Mouse (Mus musculus) adrenal gland, postnatal 4 days (tissue): Measurements from ENCODE around the gene Sucla2. TPM values are rescaled to one million over a fixed set of nuclear protein-coding genes. Genes with fewer than 3 reads are reported as not detected.

Experiments
- DNase-seq, 2 experiments: peaks; one replicate each; pipeline ENCODE4 v3.0.0; 2021 to 2022; ENCODE audit warnings: low spot score in 2 of 2, mixed read lengths in 2 of 2
- long read RNA-seq, 2 experiments: library from polyadenylated mRNA; stranded (forward); transcript quantifications; one replicate each; pipeline ENCODE4 v2.0.0; 2021
- total RNA-seq, 2 experiments: library from RNA; stranded (reverse); gene quantifications; 2 replicates each; pipeline ENCODE4 v1.2.3; 2021

Gene Sucla2
- total RNA-seq, result 100 to 1,000 TPM; 205 to 240 TPM
- long read RNA-seq, experiment 1, transcript Sucla2-203 (11 exons, 2,229 nt), result major isoform, 239 of 259 reads
- long read RNA-seq, experiment 1, partial matches to known transcripts, result 3 of 259 reads
- long read RNA-seq, experiment 1, other reads (novel, unspliced or antisense), result 15 of 259 reads
- long read RNA-seq, experiment 2, transcript Sucla2-203 (11 exons, 2,229 nt), result major isoform, 389 of 425 reads
- long read RNA-seq, experiment 2, partial matches to known transcripts, result 12 of 425 reads
- long read RNA-seq, experiment 2, other reads (novel, unspliced or antisense), result 23 of 425 reads

- DNase-seq, result peak; percentile 86 to 88
Measured at GRCm38 (mm10) chr14:73524766-73525448, at the start of gene Sucla2. TSS of gene Sucla2 (plus strand) at chr14:73525319.

DNA sequence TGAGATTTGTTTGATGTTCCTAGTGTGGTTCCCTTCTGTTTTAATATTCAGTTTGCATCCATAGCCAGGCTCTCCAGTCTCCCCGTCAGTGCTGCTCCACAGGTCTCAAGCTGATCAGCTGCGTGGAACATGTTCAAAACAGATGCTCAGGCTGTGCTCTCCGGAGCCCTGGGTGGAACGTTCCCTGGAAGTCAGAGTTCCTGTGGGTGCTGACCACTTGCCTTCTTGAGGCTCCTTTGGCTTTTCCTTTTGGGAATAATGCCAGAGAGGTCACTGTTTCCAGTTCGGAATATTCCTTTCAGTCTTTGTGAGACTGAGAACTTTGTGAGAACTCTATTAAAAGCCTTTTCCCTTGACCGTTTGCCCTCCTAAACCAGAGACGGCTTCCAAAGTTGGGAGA, 49.6 kb upstream of the Sucla2 start:
- DNase-seq, result no peak

DNA sequence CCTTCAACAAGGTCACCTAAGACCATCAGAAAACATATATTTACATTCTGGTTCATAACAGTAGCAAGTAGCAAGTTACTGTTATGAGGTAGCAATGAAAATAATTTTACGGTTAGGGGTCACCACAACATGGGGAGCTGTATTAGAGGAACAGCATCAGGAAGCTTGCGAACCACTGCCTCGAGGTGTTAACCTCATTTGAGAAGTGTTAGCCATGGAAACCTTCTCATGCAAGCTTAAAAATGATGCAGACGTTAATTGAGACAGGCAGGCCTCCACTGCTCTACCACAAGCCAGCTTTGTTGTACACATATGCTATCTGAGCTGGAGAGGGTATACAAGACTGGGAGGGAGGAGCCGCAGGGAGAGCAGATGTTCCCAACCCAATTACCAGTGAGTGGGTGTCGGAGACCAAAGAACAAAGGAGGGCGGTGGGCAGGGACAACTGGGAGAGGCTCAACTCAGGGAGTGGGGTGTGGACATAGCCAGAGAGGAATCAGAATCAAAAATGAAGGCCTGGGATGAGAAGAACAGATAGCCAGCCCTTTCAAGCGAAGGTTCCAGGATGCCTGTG, 48.7 kb upstream of the Sucla2 start:
- DNase-seq, result no peak

DNA sequence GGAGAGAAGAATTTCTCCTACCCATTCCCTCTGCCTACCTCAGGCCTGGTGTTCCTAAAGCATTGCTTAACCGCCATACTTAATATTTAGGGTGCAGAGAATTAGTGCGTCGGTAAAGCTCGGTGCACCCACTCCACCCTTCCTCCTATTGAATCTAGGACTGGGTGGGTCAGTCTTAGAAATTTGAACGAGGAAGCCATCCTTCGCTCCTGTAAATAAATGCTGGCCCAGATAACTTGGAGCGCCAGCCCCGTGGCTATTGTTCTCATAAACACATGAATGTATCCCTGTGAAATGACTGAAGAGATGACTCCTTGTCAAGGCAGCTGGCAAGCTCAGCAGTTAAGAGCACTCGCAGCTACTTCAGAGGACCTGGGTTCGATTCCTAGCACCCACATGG, 48.0 kb upstream of the Sucla2 start:
- DNase-seq, result no peak

DNA sequence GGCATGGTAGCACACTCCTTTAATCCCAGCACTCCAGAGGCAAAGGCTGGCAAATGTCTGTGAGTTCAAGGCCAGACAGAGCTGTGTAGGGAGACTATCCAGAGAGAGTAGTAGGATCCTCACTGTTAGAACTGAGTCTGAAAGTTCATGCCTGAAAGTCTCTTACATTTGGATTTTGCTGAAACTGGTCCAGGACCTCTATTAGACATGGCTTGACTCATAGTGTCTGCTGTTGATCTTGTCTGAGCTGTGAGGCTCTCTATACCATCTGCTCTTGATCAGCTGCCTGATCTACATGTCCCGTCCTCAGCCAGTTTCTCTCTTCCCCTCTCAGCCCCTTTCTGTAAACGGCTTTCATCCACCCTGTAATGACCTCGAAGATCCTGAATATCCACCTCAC, 46.8 kb upstream of the Sucla2 start:
- no peak for DNase-seq

DNA sequence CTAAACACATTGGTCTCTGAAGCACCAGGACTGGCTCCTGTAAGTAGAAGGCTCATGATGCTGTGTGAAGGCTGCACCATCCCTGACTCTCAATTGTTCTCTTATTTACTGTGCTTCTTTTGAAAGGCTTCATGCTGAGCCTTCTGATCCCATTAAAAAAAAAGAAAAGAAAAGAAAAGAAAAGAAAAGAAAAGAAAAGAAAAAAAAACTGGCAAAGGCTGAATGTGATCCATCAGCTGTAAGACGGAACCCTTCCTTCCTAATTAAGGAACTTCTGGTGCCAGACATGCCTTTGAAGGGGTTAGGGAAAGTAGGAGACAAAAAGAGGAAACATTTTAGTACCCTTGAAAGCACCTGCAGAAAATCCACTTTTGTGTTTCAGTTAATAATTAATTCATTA, 45.3 kb upstream of the Sucla2 start:
- no peak for DNase-seq

DNA sequence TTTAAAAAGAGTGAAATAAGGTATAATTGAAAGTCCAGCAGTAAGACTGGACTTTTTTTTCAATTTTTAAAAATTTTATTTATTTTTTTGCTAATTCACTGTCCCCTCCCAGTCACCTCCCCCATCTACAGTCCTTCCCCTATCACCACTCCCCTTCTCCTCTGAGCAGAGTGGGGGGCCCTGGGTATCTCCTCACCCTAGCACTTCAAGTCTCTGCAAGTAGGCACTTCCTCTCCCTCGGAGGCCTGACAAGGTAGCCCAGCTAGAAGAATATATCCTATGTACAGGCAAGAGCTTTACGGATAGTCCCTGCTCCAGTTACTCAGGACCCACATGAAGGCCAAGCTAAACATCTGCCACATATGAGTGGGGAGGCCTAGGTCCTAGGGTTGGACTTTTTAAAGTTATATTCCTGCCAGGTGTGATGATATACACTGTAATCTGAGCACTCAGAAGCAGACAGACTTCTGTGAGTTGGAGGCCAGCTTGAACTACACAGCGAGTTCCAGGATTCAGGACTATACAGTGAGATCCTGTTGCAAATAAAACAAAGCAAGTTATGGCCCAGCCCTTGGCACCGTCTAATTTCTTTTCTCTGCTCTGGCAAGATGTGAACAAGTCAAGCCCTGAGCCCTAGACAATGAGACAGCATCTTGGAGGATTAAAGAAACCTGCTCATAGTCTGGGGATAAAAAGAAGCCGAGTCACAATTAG, 41.4 kb upstream of the Sucla2 start:
- no peak for DNase-seq

DNA sequence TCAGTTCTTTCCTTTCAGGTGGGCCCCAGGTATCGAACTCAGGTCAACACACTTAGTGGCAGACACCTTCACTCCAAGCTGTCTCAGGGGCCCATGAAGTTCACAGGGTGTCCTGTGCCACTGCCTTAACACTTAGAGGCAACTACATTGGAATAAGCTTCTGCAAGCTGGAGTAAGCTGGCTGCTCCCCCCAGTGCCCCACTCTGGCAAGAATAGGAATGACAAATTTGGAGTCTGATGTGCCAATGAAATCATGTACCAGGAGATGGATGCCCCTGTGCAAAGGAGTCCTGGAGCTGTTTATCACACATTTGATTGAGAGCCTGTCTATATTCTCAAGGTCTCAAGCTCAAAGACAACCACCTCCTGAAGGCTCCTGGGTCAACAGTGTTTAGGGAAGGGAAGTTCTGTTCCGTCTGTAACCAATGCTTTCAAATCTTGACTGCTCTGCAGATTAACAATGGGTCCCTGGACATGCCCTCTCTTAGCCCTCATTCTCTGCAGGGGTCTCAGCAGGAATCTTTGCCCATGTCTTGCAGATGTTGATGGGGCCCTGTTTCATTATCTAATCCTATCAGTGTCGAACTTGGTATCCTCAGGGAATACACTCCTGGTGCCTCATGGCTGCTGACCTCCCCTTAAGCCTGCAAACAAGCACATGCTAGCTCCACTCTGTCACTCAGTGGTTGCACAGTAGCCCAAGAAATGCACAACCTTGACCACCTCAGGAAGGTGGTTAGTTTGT, 40.6 kb upstream of the Sucla2 start:
- DNase-seq, result no peak

GRCm38 (mm10) chr14:73486641-73487040, 38.5 kb upstream of the Sucla2 start:
- DNase-seq, result no peak

DNA sequence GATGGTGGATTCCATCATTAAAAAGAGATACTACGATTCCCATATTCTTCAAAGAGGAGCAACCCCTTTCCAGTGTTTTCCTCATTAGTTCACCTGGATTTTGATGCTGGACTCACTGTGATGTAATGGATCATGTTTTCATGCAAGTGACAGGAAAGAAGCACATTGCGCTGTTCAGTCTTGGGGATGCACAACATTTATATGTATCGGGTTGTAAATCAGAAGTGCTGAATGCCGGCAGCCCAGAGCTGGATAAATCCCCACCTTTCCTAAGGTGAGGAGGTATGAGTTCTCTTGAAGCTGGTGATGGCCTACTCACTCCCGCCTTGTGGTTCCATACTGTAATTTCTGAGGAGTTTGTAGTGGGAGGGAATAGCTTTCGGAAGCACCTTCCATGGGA, 31.8 kb upstream of the Sucla2 start:
- DNase-seq, result no peak

- no peak for DNase-seq
Measured at GRCm38 (mm10) chr14:73494122-73494521, 31.0 kb upstream of the Sucla2 start.

- no peak for DNase-seq
Measured at GRCm38 (mm10) chr14:73495753-73496152, 29.4 kb upstream of the Sucla2 start.

DNA sequence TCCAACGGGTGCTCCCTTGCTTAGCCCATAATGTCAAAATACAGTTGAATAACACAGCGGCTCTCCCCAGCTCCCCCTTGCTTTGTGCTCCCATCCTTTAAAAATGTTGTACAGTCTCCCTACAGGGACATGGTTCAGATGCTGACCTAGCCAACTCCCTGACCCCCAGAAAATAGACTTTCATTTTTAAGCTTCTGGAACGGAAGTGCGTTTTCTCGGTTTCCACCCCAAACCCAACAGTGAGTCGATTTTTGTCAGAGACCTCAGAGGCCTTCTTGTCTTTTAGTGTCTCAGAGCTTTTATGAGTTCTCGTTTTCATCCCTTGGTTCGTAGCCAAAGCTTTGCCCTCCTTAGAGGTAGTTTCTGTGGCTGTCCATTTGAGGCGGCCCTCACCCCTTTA, 23.8 kb upstream of the Sucla2 start:
- DNase-seq, result no peak

DNA sequence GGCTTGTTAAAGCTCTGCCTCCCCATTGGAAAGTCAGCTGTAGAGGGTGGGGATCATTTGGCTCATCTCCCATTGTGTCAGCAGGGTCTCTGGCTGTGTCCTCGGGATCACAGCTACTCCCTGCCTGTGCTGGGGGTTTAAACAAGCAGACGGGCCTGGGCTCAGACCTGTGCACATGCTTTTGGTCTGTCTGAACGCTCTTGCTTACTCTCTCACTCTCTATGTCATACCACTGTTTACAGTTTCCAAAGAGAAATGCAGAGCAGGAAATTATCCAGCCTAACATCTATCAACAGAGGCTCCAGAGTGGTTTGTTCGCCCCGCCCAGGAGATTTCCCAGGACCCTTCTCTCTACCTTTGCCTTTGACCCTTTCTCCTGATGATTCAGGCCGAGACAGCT, 23.4 kb upstream of the Sucla2 start:
- DNase-seq, result no peak

DNA sequence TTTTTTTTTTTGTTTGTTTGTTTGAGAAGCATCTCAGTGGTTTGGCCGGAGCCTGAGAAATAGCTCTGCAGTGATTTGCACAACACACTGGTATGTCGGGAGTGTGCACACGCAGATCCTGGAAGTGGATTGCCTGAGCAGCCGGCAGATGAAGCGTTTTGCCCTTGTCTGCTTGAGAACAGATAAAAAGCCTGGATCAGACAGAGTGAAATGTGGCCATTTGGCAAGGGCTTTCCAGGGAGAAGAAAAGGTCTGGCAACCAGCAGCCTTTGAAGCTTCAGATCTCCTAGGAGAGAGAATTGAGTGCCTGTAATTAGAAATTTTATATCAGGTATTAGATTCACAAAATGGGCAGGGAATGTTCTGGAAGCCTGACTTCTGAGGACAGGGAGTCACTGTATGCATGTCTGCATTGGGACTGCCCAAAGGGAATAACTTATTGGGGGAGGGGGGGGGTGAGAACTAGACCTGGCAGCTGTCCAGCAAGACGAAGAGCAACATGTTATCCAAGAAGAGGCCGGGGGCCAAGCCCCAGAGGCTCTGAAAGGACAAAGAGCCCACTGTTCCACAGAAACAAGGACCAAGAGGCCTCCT, 22.4 kb upstream of the Sucla2 start:
- DNase-seq, result no peak

- no peak for DNase-seq
Measured at GRCm38 (mm10) chr14:73503237-73503933, 21.7 kb upstream of the Sucla2 start.

DNA sequence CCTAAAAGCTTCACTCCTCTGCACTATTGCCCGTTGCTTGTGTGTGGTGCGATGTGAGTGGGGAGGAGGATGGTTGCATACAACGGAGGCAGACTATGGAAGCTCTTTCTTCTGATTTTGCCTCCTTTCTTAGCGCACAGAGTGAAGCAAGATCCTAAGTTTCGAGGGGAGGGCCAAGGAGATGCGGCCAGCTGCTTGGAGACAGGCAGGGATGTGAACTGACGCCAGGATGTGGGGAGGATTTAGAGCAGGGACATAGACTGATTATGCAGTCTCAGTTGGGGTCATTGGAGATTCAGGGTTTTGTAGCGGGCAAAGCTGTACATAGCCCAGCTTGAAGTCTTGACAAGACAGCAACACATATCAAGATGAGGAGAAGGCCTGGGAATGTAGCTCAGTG, 18.8 kb upstream of the Sucla2 start:
- no peak for DNase-seq

DNA sequence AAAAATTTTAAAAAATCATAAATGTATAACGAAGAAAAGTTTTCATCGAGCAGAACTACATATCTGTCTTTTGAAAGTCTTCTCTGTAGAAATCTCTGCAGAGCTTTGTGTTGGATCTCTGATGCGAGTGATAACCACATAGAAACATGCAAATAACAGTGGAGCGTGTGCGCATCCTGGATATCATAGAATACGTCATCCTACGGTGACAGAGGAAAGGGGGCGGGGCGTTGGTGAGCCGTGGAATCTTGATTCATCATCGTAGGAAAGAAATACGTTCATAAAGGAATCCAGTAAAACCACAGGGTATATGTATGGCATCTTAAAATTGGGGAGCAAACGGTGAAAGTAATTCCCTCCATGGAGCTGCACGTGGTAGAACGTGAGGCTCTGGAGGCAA, 17.9 kb upstream of the Sucla2 start:
- DNase-seq, result no peak

DNA sequence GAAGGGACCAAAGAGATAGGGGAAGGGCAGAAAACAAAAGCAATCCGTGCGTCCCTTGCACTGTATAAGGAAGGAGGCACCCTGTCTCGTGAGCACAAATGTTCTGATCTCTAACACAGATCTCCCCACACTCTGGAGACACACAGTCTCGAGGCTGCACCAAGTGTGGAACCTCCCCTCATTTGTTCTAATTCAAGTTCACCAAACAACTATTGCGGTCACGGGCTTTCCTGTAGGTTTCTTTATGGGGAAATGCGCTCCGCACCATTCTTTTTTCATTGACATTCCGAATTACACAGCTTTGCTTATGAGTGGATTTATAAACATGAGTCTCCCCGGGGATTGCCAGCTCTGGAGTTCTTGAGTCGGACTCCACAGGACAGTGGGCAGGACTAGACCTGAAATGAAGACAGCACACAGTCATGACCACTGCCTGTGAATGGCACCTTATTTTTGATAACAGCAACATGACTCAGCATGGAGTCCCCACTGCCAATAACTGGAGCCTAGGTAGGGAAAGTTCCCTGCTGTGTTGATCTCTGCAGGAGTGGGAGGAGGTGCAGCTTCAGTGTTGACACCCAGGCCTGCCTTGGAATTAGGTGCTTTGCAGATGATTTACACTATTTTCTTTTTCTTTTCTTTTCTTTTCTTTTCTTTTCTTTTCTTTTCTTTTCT, 17.3 kb upstream of the Sucla2 start:
- DNase-seq, result no peak
